Mouse (Mus musculus): ENCODE measurements around the gene Vmn1r62. TPM values are rescaled to one million over a fixed set of nuclear protein-coding genes. Genes with fewer than 3 reads are reported as not detected.
"Not testable (repeated sequence)": the region's sequence is repeated elsewhere in the genome, so short reads cannot be mapped to it uniquely, and the experiment has no call there.

Vmn1r62 gene
- not detected for total RNA-seq (2022)

DNA sequence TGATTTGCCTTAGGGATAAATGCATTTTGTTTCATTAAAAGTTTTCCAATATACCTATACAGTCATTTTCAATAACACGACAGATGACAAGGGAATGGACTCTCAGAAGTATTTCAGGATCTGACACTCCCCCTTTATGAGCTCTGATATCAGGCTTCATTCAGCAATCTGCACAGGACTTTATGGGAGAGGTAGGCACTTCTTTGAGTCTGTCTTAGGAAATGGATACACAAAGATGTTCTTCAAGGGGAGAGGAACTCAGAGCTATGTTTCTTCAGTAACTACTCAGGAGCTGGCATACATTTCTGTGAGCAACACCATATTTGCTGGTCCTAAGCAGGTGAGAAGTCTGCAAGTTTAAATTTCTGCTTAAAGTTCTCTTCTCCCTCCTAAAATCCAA is at the start of gene Vmn1r62:
TSS of gene Vmn1r62 (plus strand) at position 301 of the 400 bp plus-strand sequence.
- DNase-seq (ENCODE audit: low spot score in 2 of 2): not testable (repeated sequence)

Other genes starting within 250 kb of the Vmn1r62 start
- gene Vmn1r59, start 216.9 kb upstream of the Vmn1r62 start, total RNA-seq (2022): not detected
- gene Vmn2r28, start 179.7 kb upstream of the Vmn1r62 start, total RNA-seq (2022): not detected
- not detected for gene Vmn1r60, start 126.3 kb upstream of the Vmn1r62 start, total RNA-seq (2022)
- gene Vmn1r61, start 60.3 kb upstream of the Vmn1r62 start, total RNA-seq (2022): not detected
- not detected for gene Vmn1r63, start 131.8 kb downstream of the Vmn1r62 start, total RNA-seq (2022)
- gene Vmn1r64, start 210.9 kb downstream of the Vmn1r62 start, total RNA-seq (2022): not detected

Measured in layer of hippocampus, adult 8-10 months (tissue).